Mouse (Mus musculus): ENCODE results near the gene Mitf. TPM values are rescaled to one million over a fixed set of nuclear protein-coding genes. Genes with fewer than 3 reads are reported as not detected.

Gene Mitf
- total RNA-seq, 2 experiments from 2014 or later = 5.4 to 8.0 TPM

DNA sequence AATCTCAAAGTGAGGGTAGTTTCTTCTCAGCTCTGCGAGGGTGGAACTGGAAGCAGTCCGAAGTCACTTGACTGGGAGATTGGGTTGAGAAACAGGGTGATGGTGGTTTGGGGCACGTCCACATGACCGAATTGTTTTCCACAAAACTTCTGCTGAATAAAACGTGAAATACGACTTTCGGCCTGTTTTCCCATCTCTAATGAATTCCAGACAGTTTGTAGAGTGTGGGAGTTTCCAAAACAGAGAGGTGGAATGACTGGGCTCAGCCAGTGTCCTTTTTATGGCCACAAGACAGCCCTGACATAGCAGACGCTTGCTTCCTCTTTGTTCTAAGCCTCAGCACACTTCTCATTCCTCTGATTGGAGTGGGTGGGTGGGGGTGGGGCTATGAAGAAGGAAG, 13.7 kb downstream of the Mitf start:
- no peak for DNase-seq (ENCODE audit: low spot score in 2 of 2)

DNA sequence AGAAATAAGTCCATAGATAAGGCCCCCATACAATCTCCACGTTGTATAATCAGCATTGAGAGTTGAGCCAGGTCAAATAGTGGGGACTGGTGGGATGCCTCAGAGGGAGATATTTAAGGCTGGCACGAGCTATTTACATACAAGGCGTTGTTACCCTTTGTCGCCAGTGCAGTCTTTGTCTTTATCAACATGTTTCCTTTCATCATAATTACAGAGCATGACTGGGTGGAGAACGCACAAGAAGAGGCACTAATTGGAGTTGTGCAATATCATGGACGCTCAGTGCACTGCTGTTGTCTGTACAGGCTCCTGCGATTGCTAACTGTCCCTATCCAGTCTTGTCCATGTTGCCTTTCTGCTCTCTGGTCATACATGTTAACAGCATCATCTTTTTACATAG, 15.0 kb downstream of the Mitf start:
- no peak for DNase-seq (ENCODE audit: low spot score in 2 of 2)

DNA sequence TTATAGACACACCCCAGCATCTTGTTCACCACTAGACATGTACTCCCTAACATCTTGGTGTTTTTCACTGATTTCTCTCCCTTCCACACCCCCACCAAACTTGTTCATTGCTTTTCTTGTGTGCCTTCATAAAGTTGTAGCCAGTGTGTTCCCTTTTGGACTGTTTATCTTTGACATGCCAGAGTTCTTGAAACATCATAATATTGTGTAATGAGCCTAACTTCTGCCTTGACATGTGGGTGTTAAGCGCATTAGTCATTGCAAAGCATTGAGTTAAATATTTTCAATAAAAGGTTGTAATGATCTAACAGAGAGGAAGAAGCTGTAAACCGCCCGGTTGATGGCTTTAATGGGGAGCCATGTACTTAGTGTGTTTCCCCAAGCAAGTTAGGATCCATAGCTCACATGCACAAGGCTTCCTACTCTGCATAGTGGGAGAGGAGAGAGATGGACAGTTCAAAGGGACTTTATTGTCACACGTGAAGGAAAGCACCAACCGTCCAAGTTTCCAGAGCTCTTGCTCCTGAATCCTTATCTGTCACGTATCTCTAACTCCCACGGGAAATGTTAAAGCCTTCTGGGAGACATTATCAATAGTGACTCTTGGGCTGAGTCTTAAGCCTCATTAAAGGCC, 19.9 kb downstream of the Mitf start:
- DNase-seq (ENCODE audit: low spot score in 2 of 2) = no peak

DNA sequence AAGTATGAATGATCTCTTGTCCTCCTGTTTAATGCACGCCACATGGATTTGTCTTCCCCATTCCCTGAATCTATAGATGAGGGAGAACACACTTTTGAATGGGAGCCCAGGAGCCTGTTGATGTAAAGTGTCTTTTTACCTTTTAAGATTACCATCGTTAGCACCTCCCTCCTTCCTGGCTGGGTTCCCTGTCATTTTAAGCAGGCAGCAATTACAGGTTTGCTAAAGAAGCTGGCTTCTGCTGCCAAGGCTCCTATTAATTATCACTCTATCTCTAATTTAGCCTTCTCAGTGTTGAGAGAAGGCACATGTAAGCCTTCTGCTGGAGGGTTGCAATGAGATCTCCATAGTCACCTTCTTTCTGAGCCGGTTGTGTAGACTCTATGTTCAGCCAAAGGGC, 21.2 kb downstream of the Mitf start:
- no peak for DNase-seq (ENCODE audit: low spot score in 2 of 2)

GRCm38 (mm10) chr6:97828822-97829719, 22.2 kb downstream of the Mitf start:
- no peak for DNase-seq (ENCODE audit: low spot score in 2 of 2)

DNA sequence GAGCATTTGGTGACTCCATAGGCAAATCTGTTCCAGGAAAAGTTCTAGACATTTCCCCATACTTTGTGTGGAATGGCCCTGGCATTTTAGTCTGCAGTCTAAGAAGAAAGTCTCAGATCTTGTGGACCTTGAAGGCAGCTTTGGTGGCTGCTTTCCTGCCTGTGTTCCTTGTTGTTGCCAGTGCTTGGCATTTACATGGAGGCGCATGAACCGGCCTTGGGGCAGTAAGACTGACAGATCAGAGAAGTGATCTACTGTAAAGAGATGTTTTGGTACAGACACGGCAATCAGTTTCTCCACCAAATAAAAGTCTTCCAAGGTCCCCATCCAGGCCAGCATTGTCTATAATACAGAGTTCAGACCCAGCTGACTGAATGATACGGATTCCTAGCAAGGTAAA, 25.6 kb downstream of the Mitf start:
- no peak for DNase-seq (ENCODE audit: low spot score in 2 of 2)

DNA sequence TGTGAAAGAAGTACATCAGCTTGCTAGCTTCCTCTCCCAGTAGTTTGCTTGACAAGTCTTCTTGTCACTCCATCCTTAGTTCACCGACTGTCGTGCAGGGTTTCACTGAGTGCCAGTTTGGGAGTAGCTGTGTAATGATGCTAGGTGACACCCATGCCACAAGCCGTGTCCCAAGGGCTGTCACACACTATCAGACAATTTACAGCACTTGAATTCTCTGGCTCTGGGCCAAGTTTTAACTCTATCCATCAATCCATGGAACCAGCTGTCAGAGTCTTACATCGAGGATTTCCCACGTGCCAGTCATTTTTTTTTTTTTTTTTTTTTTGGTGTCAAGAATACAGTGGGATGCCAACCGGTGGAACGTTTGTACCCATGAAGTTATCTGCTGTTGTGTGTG, 29.3 kb downstream of the Mitf start:
- no peak for DNase-seq (ENCODE audit: low spot score in 2 of 2)

DNA sequence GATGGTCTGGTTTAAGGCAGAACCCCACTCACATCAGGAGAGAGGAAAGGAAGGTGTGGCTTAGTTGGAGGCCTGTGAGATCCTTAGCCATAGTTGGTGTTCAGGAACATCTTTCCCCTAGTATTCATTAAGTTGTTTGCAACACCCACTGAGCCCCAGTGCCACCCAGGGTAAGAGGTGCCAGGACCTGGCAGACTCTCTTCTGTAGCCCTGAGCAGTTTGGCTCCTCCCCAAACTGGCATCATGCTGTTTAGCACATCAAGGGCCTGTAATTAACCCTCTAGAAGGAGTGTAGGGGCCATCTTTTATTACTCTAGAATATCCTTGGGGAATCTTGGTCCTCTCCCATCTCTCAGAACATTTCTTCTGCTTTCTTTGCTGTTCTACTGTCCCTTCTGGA, 30.9 kb downstream of the Mitf start:
- DNase-seq (ENCODE audit: low spot score in 2 of 2) = no peak

GRCm38 (mm10) chr6:97839568-97839967, 32.7 kb downstream of the Mitf start:
- DNase-seq (ENCODE audit: low spot score in 2 of 2) = no peak

GRCm38 (mm10) chr6:97844112-97844511, 37.3 kb downstream of the Mitf start:
- no peak for DNase-seq (ENCODE audit: low spot score in 2 of 2)

DNA sequence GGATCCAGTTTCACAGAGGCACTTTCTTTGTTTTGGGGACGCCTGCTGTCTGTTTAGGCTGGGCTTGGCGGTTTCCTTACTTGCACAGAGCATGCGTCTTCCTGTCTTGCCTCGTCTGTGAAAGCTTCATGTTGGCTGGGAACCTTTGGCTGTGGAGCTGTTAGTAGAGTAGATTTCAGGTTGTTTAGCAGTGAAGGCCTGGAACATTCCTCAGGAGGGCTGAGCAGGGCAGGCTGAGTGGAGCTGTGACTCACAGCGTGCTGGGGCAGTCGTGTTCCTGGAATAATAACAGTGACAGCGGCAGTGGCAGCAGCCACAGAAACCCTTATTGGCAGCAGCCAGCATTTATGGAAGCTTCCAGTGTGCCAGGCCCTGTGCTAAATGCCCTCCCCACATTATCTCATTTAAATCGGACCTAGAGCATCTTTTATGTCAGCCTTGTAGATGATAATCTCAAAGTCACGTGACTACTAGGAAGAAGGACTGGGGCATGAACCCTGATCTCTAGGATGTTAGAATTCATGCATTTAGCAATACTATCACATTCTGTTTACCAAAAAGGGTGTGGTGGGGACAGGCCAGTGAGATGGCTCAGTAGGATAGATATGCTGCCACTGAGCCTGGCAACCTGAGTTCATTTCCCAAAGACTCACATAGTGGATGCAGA, 41.5 kb downstream of the Mitf start:
- DNase-seq (ENCODE audit: low spot score in 2 of 2) = peak in 1 of 2 experiments; percentile 26

DNA sequence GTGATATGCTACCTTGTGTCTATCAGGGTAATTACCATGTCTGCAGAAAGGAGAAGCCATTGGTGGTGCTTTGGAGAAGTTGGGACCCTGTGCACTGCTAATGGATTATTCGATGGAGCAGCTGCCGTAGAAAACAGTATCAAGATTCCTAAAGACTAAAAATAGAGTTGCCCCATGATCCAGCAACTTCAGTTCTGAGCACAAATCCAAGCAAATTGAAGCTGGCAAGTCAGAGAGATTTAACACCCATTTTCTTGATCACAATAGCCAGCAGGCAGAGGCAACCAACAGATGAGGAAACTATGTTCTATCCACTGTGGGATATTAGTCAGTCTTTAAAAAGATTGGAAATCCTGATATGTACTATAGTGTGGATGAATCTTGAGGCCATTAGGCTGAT, 47.4 kb downstream of the Mitf start:
- DNase-seq (ENCODE audit: low spot score in 2 of 2) = no peak

GRCm38 (mm10) chr6:97855420-97856170, 48.7 kb downstream of the Mitf start:
- peak; percentile 24 to 54 for DNase-seq (ENCODE audit: low spot score in 2 of 2)

DNA sequence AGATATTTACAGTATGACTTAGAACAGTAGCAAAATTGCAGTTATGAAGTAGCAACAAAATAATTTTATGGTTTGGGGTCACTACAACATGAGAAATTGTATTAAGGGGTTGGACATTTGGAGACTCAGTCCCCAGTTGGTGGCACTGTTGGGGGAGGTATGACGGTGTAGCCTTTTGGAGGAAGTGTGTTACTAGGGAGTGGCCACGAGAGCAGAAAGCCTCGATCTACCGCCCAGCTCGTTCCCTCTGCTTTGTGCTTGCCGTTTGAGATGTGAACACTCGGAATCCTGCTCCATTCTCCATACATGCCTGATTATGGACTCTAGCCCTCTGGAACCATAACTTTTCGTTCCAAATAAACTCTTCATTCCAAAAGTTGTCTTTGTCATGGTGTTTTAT, 49.6 kb downstream of the Mitf start:
- DNase-seq (ENCODE audit: low spot score in 2 of 2) = no peak

GRCm38 (mm10) chr6:97857690-97858089, 50.8 kb downstream of the Mitf start:
- DNase-seq (ENCODE audit: low spot score in 2 of 2) = no peak

GRCm38 (mm10) chr6:97866575-97866974, 59.7 kb downstream of the Mitf start:
- DNase-seq (ENCODE audit: low spot score in 2 of 2) = no peak

DNA sequence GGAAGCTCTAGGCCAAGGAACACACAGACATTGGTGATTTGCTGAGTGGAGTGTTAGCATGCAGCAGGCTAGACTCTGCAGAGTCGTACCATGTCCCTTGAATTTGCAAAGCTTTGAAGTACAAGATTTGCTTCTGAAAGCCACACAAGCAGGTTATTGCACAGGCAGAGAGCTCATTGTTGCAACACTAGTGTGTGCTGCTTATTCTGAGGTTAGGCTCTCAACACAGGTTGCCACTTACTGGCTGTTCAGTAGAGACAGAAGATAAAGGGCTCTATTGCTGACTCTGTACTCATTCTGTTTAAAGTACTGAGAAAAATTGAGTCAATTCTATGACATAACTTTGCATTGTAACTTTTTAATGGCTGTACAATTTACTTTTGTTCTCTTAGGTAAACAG, 61.2 kb downstream of the Mitf start:
- no peak for DNase-seq (ENCODE audit: low spot score in 2 of 2)

- DNase-seq (ENCODE audit: low spot score in 2 of 2) = no peak
Measured at GRCm38 (mm10) chr6:97869953-97870352, 63.1 kb downstream of the Mitf start.

GRCm38 (mm10) chr6:97871296-97872030, 64.6 kb downstream of the Mitf start:
- no peak for DNase-seq (ENCODE audit: low spot score in 2 of 2)

- no peak for DNase-seq (ENCODE audit: low spot score in 2 of 2)
Measured at GRCm38 (mm10) chr6:97873102-97873501, 66.2 kb downstream of the Mitf start.

GRCm38 (mm10) chr6:97876990-97877389, 70.1 kb downstream of the Mitf start:
- no peak for DNase-seq (ENCODE audit: low spot score in 2 of 2)
